ENCODE assay signal across 11 mouse cellular contexts in genomic region chrX:56650885-56651284, GRCm38 (mm10). TPM values are rescaled to one million over a fixed set of nuclear protein-coding genes. Genes with fewer than 3 reads are reported as not detected.
DNase-seq lines count a peak whose midpoint lies in the region; ATAC-seq lines count a peak whose summit lies in the region.
"Had no signal": no experiment of that assay in that cellular context is flagged by ENCODE, and none has a peak within 500 bp of the region (broad histone marks: within the 10 kb centered on the region; RNA-seq: fewer than 3 reads in every experiment).

No protein-coding gene starts in this region.

- no peak for ATAC-seq in forebrain, embryonic 13.5 days
- ATAC-seq in erythroid progenitor cell, adult 5-6 weeks (replicated peaks; ENCODE audit: low FRiP score, poor library complexity, severe bottlenecking): no peak

- no peaks in the 10 kb centered on the region for H3K27me3 ChIP-seq in forebrain, embryonic 13.5 days
- H3K27me3 ChIP-seq: embryonic facial prominence, embryonic 13.5 days; liver, embryonic 15.5 days had no signal

- no peaks in the 10 kb centered on the region for H3K36me3 ChIP-seq in forebrain, embryonic 13.5 days (ENCODE audit: poor library complexity, severe bottlenecking)
- H3K36me3 ChIP-seq: embryonic facial prominence, embryonic 13.5 days; liver, embryonic 15.5 days had no signal

- peak; percentile 74 for DNase-seq in adrenal gland, adult 2 months
- DNase-seq in adrenal gland, adult 18-20 months (ENCODE audit: low spot score in 2 of 2): no peak
- DNase-seq in urinary bladder, postnatal 14 days (ENCODE audit: low spot score): peak; percentile 57
- DNase-seq in urinary bladder, postnatal 10 days (ENCODE audit: low spot score): no peak
- peak; percentile 31 to 77 for DNase-seq in kidney, postnatal 25 days
- DNase-seq in embryo, embryonic 10 days (ENCODE audit: low spot score): no peak
- DNase-seq: thymus, postnatal 4 days had no signal

- H3K4me1 ChIP-seq in forebrain, embryonic 13.5 days: no peaks in the 10 kb centered on the region
- H3K4me1 ChIP-seq: embryonic facial prominence, embryonic 13.5 days; liver, embryonic 15.5 days had no signal

- no peak overlapping the region for H3K4me2 ChIP-seq in forebrain, embryonic 13.5 days
- H3K4me2 ChIP-seq: embryonic facial prominence, embryonic 13.5 days; liver, embryonic 15.5 days had no signal

- 71% methylated on average over 6 of the region's 6 CpGs for WGBS in forebrain, embryonic 13.5 days

- no peak overlapping the region for H3K27ac ChIP-seq in forebrain, embryonic 13.5 days
- H3K27ac ChIP-seq: embryonic facial prominence, embryonic 13.5 days; liver, embryonic 15.5 days had no signal

- H3K4me3 ChIP-seq in forebrain, embryonic 13.5 days: no peak overlapping the region
- H3K4me3 ChIP-seq: embryonic facial prominence, embryonic 13.5 days; liver, embryonic 15.5 days had no signal

- H3K9ac ChIP-seq in forebrain, embryonic 13.5 days: no peak overlapping the region
- H3K9ac ChIP-seq: embryonic facial prominence, embryonic 13.5 days; liver, embryonic 15.5 days had no signal

- no peaks in the 10 kb centered on the region for H3K9me3 ChIP-seq in forebrain, embryonic 13.5 days (replicated peaks)
- H3K9me3 ChIP-seq: embryonic facial prominence, embryonic 13.5 days; liver, embryonic 15.5 days had no signal

RNA-seq across cellular contexts. Expression of gene Slc9a6, which starts 41.3 kb away (rescaled TPM):
- 10 to 100 TPM; 32.5 to 32.8 TPM for total RNA-seq in adrenal gland, adult 2 months (2021)
- 22.7 and 29.6 TPM in 2 replicates for polyA plus RNA-seq in adrenal gland, adult 2 months (2012; rRNA removed)
- 10 to 100 TPM; 27.8 to 31.0 TPM for total RNA-seq in adrenal gland, adult 18-20 months (2021)
- polyA plus RNA-seq in forebrain, embryonic 13.5 days (2015; fragmentation: Nextera tagmentation; extraction: Ambion mirVana): 25.0 and 32.5 TPM in 2 replicates
- total RNA-seq in erythroid progenitor cell, adult 5-6 weeks (2015; ENCODE audit: low replicate concordance): 2.5 and 4.2 TPM in 2 replicates
- total RNA-seq in erythroid progenitor cell, adult 5-6 weeks (2017; ENCODE audit: low replicate concordance): 3.3 and 5.3 TPM in 2 replicates

RNA-seq across cellular contexts. Expression of gene Mmgt1, which starts 53.0 kb away (rescaled TPM):
- total RNA-seq in adrenal gland, adult 2 months (2021): 10 to 100 TPM; 29.0 to 30.9 TPM
- polyA plus RNA-seq in adrenal gland, adult 2 months (2012; rRNA removed): 2.6 and 3.2 TPM in 2 replicates
- total RNA-seq in adrenal gland, adult 18-20 months (2021): 10 to 100 TPM; 28.4 to 29.8 TPM
- 48.7 and 53.1 TPM in 2 replicates for polyA plus RNA-seq in forebrain, embryonic 13.5 days (2015; fragmentation: Nextera tagmentation; extraction: Ambion mirVana)
- 8.4 and 11.9 TPM in 2 replicates for total RNA-seq in erythroid progenitor cell, adult 5-6 weeks (2015; ENCODE audit: low replicate concordance)
- total RNA-seq in erythroid progenitor cell, adult 5-6 weeks (2017; ENCODE audit: low replicate concordance): 6.3 and 7.6 TPM in 2 replicates

Comparison
In these comparisons a context has a peak if more than half of its experiments do, and no peak if none do; other contexts are left out.
1. DNase-seq: peak in adrenal gland, adult 2 months (single experiment), urinary bladder, postnatal 14 days (single experiment) and kidney, postnatal 25 days (2 of 2); none in adrenal gland, adult 18-20 months (0 of 2), urinary bladder, postnatal 10 days (single experiment) and embryo, embryonic 10 days (single experiment).
2. RNA of gene Slc9a6, which starts 41.3 kb away (total RNA-seq): 32.5 to 32.8 TPM in adrenal gland, adult 2 months and 27.8 to 31.0 TPM in adrenal gland, adult 18-20 months; 2.5 to 5.3 TPM in erythroid progenitor cell, adult 5-6 weeks; every median in the first group is over 4 times any median in the second.